Mouse (Mus musculus) liver, adult 10 weeks (tissue): ENCODE measurements around the gene Gpr61. TPM values are rescaled to one million over a fixed set of nuclear protein-coding genes. Genes with fewer than 3 reads are reported as not detected.

Experiments
- polyA plus RNA-seq: library from polyadenylated mRNA; stranded (reverse); fragments of 350-450 nt; fragmentation: Illumina TruSeq; extraction: RNeasy Lipid Tissue Mini Kit (QIAGEN cat#74804); gene quantifications from one replicate; pipeline ENCODE4 v1.2.3, GENCODE M21; 2014; ENCODE audit warnings: low read depth, low replicate concordance

Gene Gpr61
- polyA plus RNA-seq, result not detected

GRCm38 (mm10) chr3:108154656-108155055, at the start of gene Gpr61:
Gene Gpr61, minus strand, starts transcription at chr3:108154882.

DNA sequence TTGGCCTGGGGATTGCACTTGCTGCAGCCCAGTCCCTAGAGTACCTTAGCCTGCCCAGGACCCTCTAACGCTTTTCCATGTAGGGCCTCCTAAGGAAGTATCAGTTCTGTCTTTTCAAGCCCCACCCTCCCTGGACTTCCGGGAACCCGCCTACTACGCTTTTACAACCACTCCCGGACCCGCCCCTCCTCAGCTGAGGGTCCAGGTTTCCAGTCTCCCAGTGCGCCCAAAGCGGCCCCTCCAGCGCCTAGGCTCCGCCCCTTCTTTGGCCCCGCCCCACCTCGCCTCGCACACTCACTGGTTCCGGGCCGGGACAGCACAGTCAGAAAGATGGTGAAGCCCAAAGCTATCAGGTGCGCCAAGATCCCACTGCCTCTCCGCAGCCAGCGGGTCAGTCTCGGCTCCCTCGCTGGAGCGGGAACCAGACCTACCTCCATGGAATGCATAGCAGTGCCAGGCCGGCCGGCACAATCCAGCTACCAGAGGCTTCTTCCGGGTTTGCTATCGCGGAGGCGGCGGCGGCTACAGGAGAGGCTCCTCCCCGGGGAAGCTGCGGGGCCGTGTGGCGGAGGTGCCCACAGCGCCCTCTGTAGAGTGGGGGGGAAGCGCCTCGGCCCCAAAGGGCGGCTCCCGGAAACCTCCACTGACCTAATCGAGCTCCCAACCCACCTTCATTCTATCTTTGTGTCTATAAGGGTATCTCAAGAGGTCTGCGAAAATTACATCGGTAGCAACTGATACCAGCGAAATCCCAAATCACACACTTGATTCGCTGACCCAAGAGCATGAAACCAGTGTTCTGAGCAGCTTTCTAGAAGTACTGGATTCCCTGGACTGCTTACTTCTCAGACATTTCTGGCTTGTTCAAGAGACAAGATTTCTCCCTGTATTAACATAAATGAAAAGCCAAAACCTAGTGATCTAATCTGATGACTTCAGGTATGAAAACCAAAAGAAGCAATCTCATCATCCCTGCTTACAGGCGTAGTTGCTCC, 45.9 kb upstream of the Gpr61 start, which contains the start of gene Cyb561d1:
Gene Cyb561d1, minus strand, starts transcription at position 884 of the 995 bp plus-strand sequence.

GRCm38 (mm10) chr3:108186098-108187047, 31.7 kb upstream of the Gpr61 start, which contains the start of gene Amigo1:
Gene Amigo1, plus strand, starts transcription at chr3:108186335.

GRCm38 (mm10) chr3:108145534-108146445, 8.9 kb downstream of the Gpr61 start, which contains the start of gene Gnai3:
Gene Gnai3, minus strand, starts transcription at chr3:108146146.

Other genes with a start within 250 kb of the Gpr61 start
- 26.7 TPM for gene Gstm7, start 223.1 kb downstream of the Gpr61 start, polyA plus RNA-seq
- 96.2 TPM for gene Gstm6, start 211.1 kb downstream of the Gpr61 start, polyA plus RNA-seq
- 31.2 TPM for gene Gstm3, start 185.6 kb downstream of the Gpr61 start, polyA plus RNA-seq
- 81.4 TPM for gene Gstm2, start 168.4 kb downstream of the Gpr61 start, polyA plus RNA-seq
- gene Gstm1, start 136.9 kb downstream of the Gpr61 start, polyA plus RNA-seq, result 506 TPM
- 25.8 TPM for gene Gstm4, start 110.0 kb downstream of the Gpr61 start, polyA plus RNA-seq
- gene Ampd2, start 68.2 kb downstream of the Gpr61 start, polyA plus RNA-seq, result 6.4 TPM
- 0.95 TPM for gene Gnat2, start 62.1 kb downstream of the Gpr61 start, polyA plus RNA-seq
- 137 TPM for gene Gnai3, start 8.7 kb downstream of the Gpr61 start, polyA plus RNA-seq
- 2.5 TPM for gene Amigo1, start 31.5 kb upstream of the Gpr61 start, polyA plus RNA-seq
- gene Cyb561d1, start 46.3 kb upstream of the Gpr61 start, polyA plus RNA-seq, result 2.0 TPM
- not detected for gene Atxn7l2, start 56.1 kb upstream of the Gpr61 start, polyA plus RNA-seq
- gene Sypl2, start 71.8 kb upstream of the Gpr61 start, polyA plus RNA-seq, result not detected
- gene Psma5, start 102.0 kb upstream of the Gpr61 start, polyA plus RNA-seq, result 96.0 TPM
- 5.6 TPM for gene Sort1, start 129.2 kb upstream of the Gpr61 start, polyA plus RNA-seq
- gene Mybphl, start 210.0 kb upstream of the Gpr61 start, polyA plus RNA-seq, result not detected
- not detected for gene Psrc1, start 229.0 kb upstream of the Gpr61 start, polyA plus RNA-seq